In the genomic region with DNA sequence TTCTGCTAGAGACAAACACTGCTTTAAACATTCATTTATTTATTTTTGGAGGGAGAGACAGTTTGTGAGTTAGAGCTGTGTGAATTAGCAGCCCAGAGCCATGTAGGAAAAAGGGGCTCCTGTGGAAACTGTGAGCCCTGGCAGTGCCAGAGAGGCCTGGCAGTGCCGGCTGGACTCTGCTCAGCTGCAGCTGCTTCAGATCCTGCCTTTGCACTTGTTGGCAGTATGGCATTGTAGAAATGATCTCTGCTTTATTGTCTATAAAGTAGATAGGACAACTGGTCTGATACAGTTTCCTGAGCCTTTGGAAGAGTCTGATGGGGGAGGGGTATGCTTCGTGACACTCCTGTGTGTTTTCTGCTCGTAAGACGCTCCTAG, we compare ENCODE assay signal across 10 mouse cellular contexts.
DNase-seq lines count a peak whose midpoint lies in the region; ATAC-seq and TF ChIP-seq lines count a peak whose summit lies in the region.
"Had no signal": no experiment of that assay in that cellular context is flagged by ENCODE, and none has a peak within 500 bp of the region (broad histone marks: within the 10 kb centered on the region; RNA-seq: fewer than 3 reads in every experiment).

No protein-coding gene starts in this region.

- ATAC-seq in embryonic facial prominence, embryonic 14.5 days (ENCODE audit: low read depth) = no peak
- ATAC-seq in kidney, postnatal 0 days (replicated peaks; ENCODE audit: low FRiP score, low read depth) = no peak
- ATAC-seq in megakaryocyte-erythroid progenitor cell, adult 5-6 weeks (replicated peaks; ENCODE audit: low FRiP score, low TSS enrichment, poor library complexity, severe bottlenecking) = peak; percentile 27; the same call in 1 of the 2 replicates

- H3K9me3 ChIP-seq in embryonic facial prominence, embryonic 14.5 days (ENCODE audit: control insufficient read depth, low read length) = no peaks in the 10 kb centered on the region
- no peaks in the 10 kb centered on the region for H3K9me3 ChIP-seq in embryonic facial prominence, embryonic 10.5 days
- no peaks in the 10 kb centered on the region for H3K9me3 ChIP-seq in kidney, postnatal 0 days (replicated peaks; ENCODE audit: low read length)
- H3K9me3 ChIP-seq: limb, embryonic 13.5 days; midbrain, embryonic 12.5 days had no signal

- WGBS in embryonic facial prominence, embryonic 14.5 days = 74% methylated on average over 4 of the region's 4 CpGs
- WGBS in embryonic facial prominence, embryonic 10.5 days = 71% methylated on average over 4 of the region's 4 CpGs
- 58% methylated on average over 4 of the region's 4 CpGs for WGBS in kidney, postnatal 0 days

- H3K27me3 ChIP-seq in embryonic facial prominence, embryonic 14.5 days (replicated peaks; ENCODE audit: control insufficient read depth, insufficient read depth, low read length) = no peaks in the 10 kb centered on the region
- H3K27me3 ChIP-seq in embryonic facial prominence, embryonic 10.5 days (replicated peaks; ENCODE audit: low read depth, poor library complexity, severe bottlenecking) = no peaks in the 10 kb centered on the region
- no peaks in the 10 kb centered on the region for H3K27me3 ChIP-seq in kidney, postnatal 0 days (ENCODE audit: insufficient read depth, low read length)
- H3K27me3 ChIP-seq: limb, embryonic 13.5 days; midbrain, embryonic 12.5 days had no signal

- H3K4me2 ChIP-seq in embryonic facial prominence, embryonic 14.5 days (ENCODE audit: low read depth, low read length) = no peak overlapping the region
- no peak overlapping the region for H3K4me2 ChIP-seq in kidney, postnatal 0 days (ENCODE audit: low read length)
- H3K4me2 ChIP-seq: limb, embryonic 13.5 days; midbrain, embryonic 12.5 days had no signal

- TF ChIP-seq CTCF in kidney, postnatal 0 days (IDR thresholded peaks at IDR 0.05; ENCODE audit: low read depth) = no peak

- peaks cover 12% of the 10 kb centered on the region; the same call in 1 of the 2 replicates for H3K36me3 ChIP-seq in embryonic facial prominence, embryonic 14.5 days (ENCODE audit: control insufficient read depth, insufficient read depth, low read length)
- H3K36me3 ChIP-seq in embryonic facial prominence, embryonic 10.5 days (replicated peaks) = peaks cover 16% of the 10 kb centered on the region
- H3K36me3 ChIP-seq in kidney, postnatal 0 days (ENCODE audit: insufficient read depth, low read length) = no peaks in the 10 kb centered on the region

- no peak overlapping the region for H3K9ac ChIP-seq in embryonic facial prominence, embryonic 14.5 days (ENCODE audit: low read depth, low read length)
- H3K9ac ChIP-seq in kidney, postnatal 0 days (ENCODE audit: low read depth, low read length) = no peak overlapping the region
- H3K9ac ChIP-seq: limb, embryonic 13.5 days; midbrain, embryonic 12.5 days had no signal

- peaks cover 53% of the 10 kb centered on the region for H3K4me1 ChIP-seq in embryonic facial prominence, embryonic 14.5 days (ENCODE audit: control insufficient read depth, insufficient read depth, low read length)
- H3K4me1 ChIP-seq in embryonic facial prominence, embryonic 10.5 days = peaks cover 77% of the 10 kb centered on the region
- peaks cover 46% of the 10 kb centered on the region for H3K4me1 ChIP-seq in kidney, postnatal 0 days (replicated peaks; ENCODE audit: insufficient read depth, low read length)

- no peak for DNase-seq in embryonic facial prominence, embryonic 14.5 days (ENCODE audit: low spot score)
- no peak for DNase-seq in embryonic facial prominence, embryonic 10.5 days (ENCODE audit: low spot score)
- DNase-seq in kidney, postnatal 0 days (ENCODE audit: low spot score) = no peak
- no peak for DNase-seq in kidney, postnatal 10 days
- DNase-seq in cerebellum, postnatal 36 days = peak; percentile 43
- DNase-seq in spleen, postnatal 4 days (ENCODE audit: low spot score in 2 of 2) = no peak
- no peak for DNase-seq in spleen, adult 12 weeks (ENCODE audit: low spot score)

- no peak overlapping the region for H3K4me3 ChIP-seq in embryonic facial prominence, embryonic 14.5 days (ENCODE audit: low read depth, low read length)
- H3K4me3 ChIP-seq in embryonic facial prominence, embryonic 10.5 days = no peak overlapping the region
- no peak overlapping the region for H3K4me3 ChIP-seq in kidney, postnatal 0 days (replicated peaks; ENCODE audit: low read depth, low read length)
- H3K4me3 ChIP-seq: limb, embryonic 13.5 days; midbrain, embryonic 12.5 days had no signal

- 0 out of 2 replicates have a peak overlapping the region, but pooled peaks have one; percentile 15 for H3K27ac ChIP-seq in embryonic facial prominence, embryonic 14.5 days (replicated peaks; ENCODE audit: low read depth, low read length)
- H3K27ac ChIP-seq in embryonic facial prominence, embryonic 10.5 days (replicated peaks) = no peak overlapping the region
- 0 out of 2 replicates have a peak overlapping the region, but pooled peaks have one; percentile 3 for H3K27ac ChIP-seq in kidney, postnatal 0 days
- H3K27ac ChIP-seq: limb, embryonic 13.5 days; midbrain, embryonic 12.5 days had no signal

Comparison
In these comparisons a context has a peak if more than half of its experiments do, and no peak if none do; other contexts are left out.
1. DNase-seq: peak in cerebellum, postnatal 36 days (2 of 2); none in embryonic facial prominence, embryonic 14.5 days (single experiment), embryonic facial prominence, embryonic 10.5 days (single experiment), kidney, postnatal 0 days (single experiment), kidney, postnatal 10 days (single experiment), spleen, postnatal 4 days (0 of 2) and spleen, adult 12 weeks (single experiment).